Mouse (Mus musculus): ENCODE measurements around the gene Ift52. TPM values are rescaled to one million over a fixed set of nuclear protein-coding genes. Genes with fewer than 3 reads are reported as not detected.

Gene Ift52
- 55.3 and 55.5 TPM in 2 replicates for polyA plus RNA-seq (2015; fragmentation: Nextera tagmentation; extraction: Ambion mirVana)

- H3K27me3 ChIP-seq (ENCODE audit: insufficient read depth, low read length): no peaks in the 10 kb centered on the region
- ATAC-seq (ENCODE audit: low FRiP score, low TSS enrichment): peak; percentile 97
- under 1% methylated on average over 57 of the region's 57 CpGs for WGBS
- H3K9ac ChIP-seq (replicated peaks; ENCODE audit: low read length): peak within 1 kb of the TSS; percentile 90
- peak within 1 kb of the TSS; percentile 86 for H3K27ac ChIP-seq (ENCODE audit: low read length)
- H3K4me3 ChIP-seq (ENCODE audit: low read length): peak within 1 kb of the TSS; percentile 99
- no peaks in the 10 kb centered on the region for H3K9me3 ChIP-seq (ENCODE audit: low read length)
- H3K4me2 ChIP-seq (replicated peaks; ENCODE audit: low read depth, low read length): peak within 1 kb of the TSS; percentile 65
- H3K4me1 ChIP-seq (ENCODE audit: insufficient read depth, low read length): peaks cover 11% of the 10 kb centered on the region; the same call in 1 of the 2 replicates
- H3K36me3 ChIP-seq (ENCODE audit: insufficient read depth, low read length): no peaks in the 10 kb centered on the region
These were observed at the start of gene Ift52 for GRCm38 (mm10) chr2:163016916-163017743. Gene Ift52, plus strand, starts transcription at chr2:163017354.

- no peak overlapping the region for H3K27ac ChIP-seq (ENCODE audit: low read length)
- no peak overlapping the region for H3K4me3 ChIP-seq (ENCODE audit: low read length)
- 6% methylated on average over 5 of the region's 5 CpGs for WGBS
- no peaks in the 10 kb centered on the region for H3K27me3 ChIP-seq (ENCODE audit: insufficient read depth, low read length)
- no peaks in the 10 kb centered on the region for H3K36me3 ChIP-seq (ENCODE audit: insufficient read depth, low read length)
- H3K9me3 ChIP-seq (ENCODE audit: low read length): no peaks in the 10 kb centered on the region
- H3K4me2 ChIP-seq (replicated peaks; ENCODE audit: low read depth, low read length): no peak overlapping the region
- H3K9ac ChIP-seq (replicated peaks; ENCODE audit: low read length): no peak overlapping the region
- peak; percentile 83 for ATAC-seq (ENCODE audit: low FRiP score, low TSS enrichment)
- H3K4me1 ChIP-seq (ENCODE audit: insufficient read depth, low read length): no peaks in the 10 kb centered on the region
These were observed 48.8 kb upstream of the Ift52 start for GRCm38 (mm10) chr2:162968357-162968756.

GRCm38 (mm10) chr2:162969101-162969500, 48.1 kb upstream of the Ift52 start:
- H3K4me1 ChIP-seq (ENCODE audit: insufficient read depth, low read length): peaks cover 6% of the 10 kb centered on the region
- H3K4me2 ChIP-seq (replicated peaks; ENCODE audit: low read depth, low read length): no peak overlapping the region
- no peak overlapping the region for H3K27ac ChIP-seq (ENCODE audit: low read length)
- H3K9ac ChIP-seq (replicated peaks; ENCODE audit: low read length): no peak overlapping the region
- H3K9me3 ChIP-seq (ENCODE audit: low read length): no peaks in the 10 kb centered on the region
- no peaks in the 10 kb centered on the region for H3K27me3 ChIP-seq (ENCODE audit: insufficient read depth, low read length)
- no peaks in the 10 kb centered on the region for H3K36me3 ChIP-seq (ENCODE audit: insufficient read depth, low read length)
- H3K4me3 ChIP-seq (ENCODE audit: low read length): no peak overlapping the region
- whole genome bisulfite sequencing: 77% methylated on average over 3 of the region's 3 CpGs
- ATAC-seq (ENCODE audit: low FRiP score, low TSS enrichment): no peak

- Histone ChIP-seq H3K4me2 (replicated peaks; ENCODE audit: low read depth, low read length) (no peak overlapping the region), H3K9me3 (ENCODE audit: low read length) (no peaks in the 10 kb centered on the region), H3K27ac (ENCODE audit: low read length) (no peak overlapping the region), H3K27me3 (ENCODE audit: insufficient read depth, low read length) (no peaks in the 10 kb centered on the region), H3K4me1 (ENCODE audit: insufficient read depth, low read length) (peaks cover 6% of the 10 kb centered on the region), H3K9ac (replicated peaks; ENCODE audit: low read length) (no peak overlapping the region), H3K4me3 (ENCODE audit: low read length) (no peak overlapping the region), H3K36me3 (ENCODE audit: insufficient read depth, low read length) (no peaks in the 10 kb centered on the region)
- no peak for ATAC-seq (ENCODE audit: low FRiP score, low TSS enrichment)
- WGBS: 83% methylated on average over 6 of the region's 6 CpGs
These were observed 46.3 kb upstream of the Ift52 start for GRCm38 (mm10) chr2:162970896-162971295.

- no peak overlapping the region for H3K4me2 ChIP-seq (replicated peaks; ENCODE audit: low read depth, low read length)
- no peak overlapping the region for H3K27ac ChIP-seq (ENCODE audit: low read length)
- no peaks in the 10 kb centered on the region for H3K27me3 ChIP-seq (ENCODE audit: insufficient read depth, low read length)
- H3K9me3 ChIP-seq (ENCODE audit: low read length): no peaks in the 10 kb centered on the region
- no peak for ATAC-seq (ENCODE audit: low FRiP score, low TSS enrichment)
- peaks cover 6% of the 10 kb centered on the region for H3K4me1 ChIP-seq (ENCODE audit: insufficient read depth, low read length)
- H3K36me3 ChIP-seq (ENCODE audit: insufficient read depth, low read length): no peaks in the 10 kb centered on the region
- H3K9ac ChIP-seq (replicated peaks; ENCODE audit: low read length): no peak overlapping the region
- H3K4me3 ChIP-seq (ENCODE audit: low read length): no peak overlapping the region
- 34% methylated on average over 7 of the region's 7 CpGs for WGBS
These were observed 44.4 kb upstream of the Ift52 start for GRCm38 (mm10) chr2:162972752-162973151.

GRCm38 (mm10) chr2:162973206-162973605, 43.9 kb upstream of the Ift52 start:
- Histone ChIP-seq H3K4me1 (ENCODE audit: insufficient read depth, low read length) (peaks cover 6% of the 10 kb centered on the region), H3K27me3 (ENCODE audit: insufficient read depth, low read length) (no peaks in the 10 kb centered on the region), H3K27ac (ENCODE audit: low read length) (no peak overlapping the region), H3K36me3 (ENCODE audit: insufficient read depth, low read length) (no peaks in the 10 kb centered on the region), H3K9ac (replicated peaks; ENCODE audit: low read length) (no peak overlapping the region), H3K9me3 (ENCODE audit: low read length) (no peaks in the 10 kb centered on the region), H3K4me2 (replicated peaks; ENCODE audit: low read depth, low read length) (no peak overlapping the region), H3K4me3 (ENCODE audit: low read length) (no peak overlapping the region)
- WGBS: 55% methylated on average over 5 of the region's 5 CpGs
- ATAC-seq (ENCODE audit: low FRiP score, low TSS enrichment): no peak

GRCm38 (mm10) chr2:162973637-162974036, 43.5 kb upstream of the Ift52 start:
- Histone ChIP-seq H3K36me3 (ENCODE audit: insufficient read depth, low read length) (no peaks in the 10 kb centered on the region), H3K27me3 (ENCODE audit: insufficient read depth, low read length) (no peaks in the 10 kb centered on the region), H3K4me1 (ENCODE audit: insufficient read depth, low read length) (peaks cover 6% of the 10 kb centered on the region), H3K4me2 (replicated peaks; ENCODE audit: low read depth, low read length) (no peak overlapping the region), H3K9me3 (ENCODE audit: low read length) (no peaks in the 10 kb centered on the region), H3K4me3 (ENCODE audit: low read length) (no peak overlapping the region), H3K27ac (ENCODE audit: low read length) (no peak overlapping the region), H3K9ac (replicated peaks; ENCODE audit: low read length) (no peak overlapping the region)
- 19% methylated on average over 11 of the region's 11 CpGs for WGBS
- ATAC-seq (ENCODE audit: low FRiP score, low TSS enrichment): no peak

GRCm38 (mm10) chr2:162975157-162975775, 41.9 kb upstream of the Ift52 start:
- no peaks in the 10 kb centered on the region for H3K27me3 ChIP-seq (ENCODE audit: insufficient read depth, low read length)
- H3K9me3 ChIP-seq (ENCODE audit: low read length): no peaks in the 10 kb centered on the region
- H3K9ac ChIP-seq (replicated peaks; ENCODE audit: low read length): no peak overlapping the region
- 82% methylated on average over 11 of the region's 11 CpGs for WGBS
- no peak overlapping the region for H3K4me3 ChIP-seq (ENCODE audit: low read length)
- ATAC-seq (ENCODE audit: low FRiP score, low TSS enrichment): no peak
- no peak overlapping the region for H3K27ac ChIP-seq (ENCODE audit: low read length)
- peaks cover 6% of the 10 kb centered on the region for H3K4me1 ChIP-seq (ENCODE audit: insufficient read depth, low read length)
- H3K36me3 ChIP-seq (ENCODE audit: insufficient read depth, low read length): no peaks in the 10 kb centered on the region
- H3K4me2 ChIP-seq (replicated peaks; ENCODE audit: low read depth, low read length): no peak overlapping the region

- 65% methylated on average over 4 of the region's 4 CpGs for WGBS
- no peak for ATAC-seq (ENCODE audit: low FRiP score, low TSS enrichment)
- Histone ChIP-seq H3K36me3 (ENCODE audit: insufficient read depth, low read length) (no peaks in the 10 kb centered on the region), H3K4me1 (ENCODE audit: insufficient read depth, low read length) (peaks cover 6% of the 10 kb centered on the region), H3K4me3 (ENCODE audit: low read length) (no peak overlapping the region), H3K4me2 (replicated peaks; ENCODE audit: low read depth, low read length) (no peak overlapping the region), H3K27me3 (ENCODE audit: insufficient read depth, low read length) (no peaks in the 10 kb centered on the region), H3K9ac (replicated peaks; ENCODE audit: low read length) (no peak overlapping the region), H3K27ac (ENCODE audit: low read length) (no peak overlapping the region), H3K9me3 (ENCODE audit: low read length) (no peaks in the 10 kb centered on the region)
These were observed 41.2 kb upstream of the Ift52 start for GRCm38 (mm10) chr2:162976001-162976400.

GRCm38 (mm10) chr2:162984381-162984780, 32.8 kb upstream of the Ift52 start:
- no peak for ATAC-seq (ENCODE audit: low FRiP score, low TSS enrichment)
- Histone ChIP-seq H3K4me1 (ENCODE audit: insufficient read depth, low read length) (peaks cover 10% of the 10 kb centered on the region), H3K27ac (ENCODE audit: low read length) (no peak overlapping the region), H3K36me3 (ENCODE audit: insufficient read depth, low read length) (no peaks in the 10 kb centered on the region), H3K4me3 (ENCODE audit: low read length) (no peak overlapping the region), H3K27me3 (ENCODE audit: insufficient read depth, low read length) (no peaks in the 10 kb centered on the region), H3K4me2 (replicated peaks; ENCODE audit: low read depth, low read length) (no peak overlapping the region), H3K9me3 (ENCODE audit: low read length) (no peaks in the 10 kb centered on the region; the same call in 1 of the 2 replicates), H3K9ac (replicated peaks; ENCODE audit: low read length) (no peak overlapping the region)
- WGBS: 76% methylated on average over 6 of the region's 6 CpGs

Measured in kidney, embryonic 16.5 days (tissue).